Mouse (Mus musculus): Measurements from ENCODE around the gene Olfr1324. TPM values are rescaled to one million over a fixed set of nuclear protein-coding genes. Genes with fewer than 3 reads are reported as not detected.
"Not testable (repeated sequence)": the region's sequence is repeated elsewhere in the genome, so short reads cannot be mapped to it uniquely, and the experiment has no call there.

Gene Olfr1324
- not detected in 2 replicates for polyA plus RNA-seq (2015; fragmentation: Nextera tagmentation; extraction: Ambion mirVana)

- Histone ChIP-seq H3K9ac (ENCODE audit: low read depth, low read length) (no peak within 1 kb of the TSS), H3K4me2 (replicated peaks; ENCODE audit: low read depth) (no peak within 1 kb of the TSS), H3K27me3 (replicated peaks; ENCODE audit: control insufficient read depth, insufficient read depth, low read length) (no peaks in the 10 kb centered on the region), H3K4me1 (replicated peaks; ENCODE audit: control insufficient read depth, insufficient read depth, low read length) (no peaks in the 10 kb centered on the region), H3K4me3 (ENCODE audit: low read depth, low read length) (no peak within 1 kb of the TSS), H3K27ac (ENCODE audit: low read depth, low read length) (no peak within 1 kb of the TSS), H3K9me3 (ENCODE audit: control insufficient read depth) (no peaks in the 10 kb centered on the region), H3K36me3 (ENCODE audit: control insufficient read depth, insufficient read depth) (no peaks in the 10 kb centered on the region)
- WGBS: 90% methylated on average over 1 of the region's 1 CpGs
- TF ChIP-seq CTCF (IDR thresholded peaks at IDR 0.05; ENCODE audit: low read depth): no peak
- no peak for ATAC-seq
Measured at GRCm38 (mm10) chrX:50428398-50428797, at the start of gene Olfr1324. Gene Olfr1324 (minus strand): TSS chrX:50428498.

GRCm38 (mm10) chrX:50470341-50470740, 42.0 kb upstream of the Olfr1324 start:
- not testable (repeated sequence) for H3K27ac ChIP-seq (ENCODE audit: low read depth, low read length)

DNA sequence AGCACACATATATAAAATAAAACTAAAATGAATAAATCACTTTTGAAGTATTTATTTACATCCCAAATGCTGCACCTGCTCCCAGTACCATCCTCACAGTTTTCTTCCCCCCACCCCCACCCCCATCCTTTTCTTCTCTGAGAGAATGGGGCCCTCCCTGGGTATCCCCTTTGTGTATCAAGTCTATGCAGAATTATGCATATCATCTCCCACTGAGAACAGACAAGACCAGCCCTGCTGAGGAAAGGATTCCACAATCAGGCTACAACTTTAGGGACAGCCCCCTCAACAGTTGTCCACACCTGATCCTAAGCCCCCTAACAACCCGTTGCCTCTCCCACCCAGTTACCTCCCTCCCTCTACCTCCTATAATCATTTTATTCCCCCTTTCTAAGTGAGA, 27.8 kb upstream of the Olfr1324 start:
- Histone ChIP-seq H3K9ac (ENCODE audit: low read depth, low read length) (no peak overlapping the region), H3K27ac (ENCODE audit: low read depth, low read length) (no peak overlapping the region), H3K9me3 (ENCODE audit: control insufficient read depth) (no peaks in the 10 kb centered on the region), H3K27me3 (replicated peaks; ENCODE audit: control insufficient read depth, insufficient read depth, low read length) (no peaks in the 10 kb centered on the region), H3K4me3 (ENCODE audit: low read depth, low read length) (no peak overlapping the region), H3K4me2 (replicated peaks; ENCODE audit: low read depth) (no peak overlapping the region), H3K4me1 (replicated peaks; ENCODE audit: control insufficient read depth, insufficient read depth, low read length) (no peaks in the 10 kb centered on the region), H3K36me3 (ENCODE audit: control insufficient read depth, insufficient read depth) (no peaks in the 10 kb centered on the region)
- 64% methylated on average over 1 of the region's 1 CpGs for WGBS
- TF ChIP-seq CTCF (IDR thresholded peaks at IDR 0.05; ENCODE audit: low read depth): no peak
- no peak for ATAC-seq

More at GRCm38 (mm10) chrX:50470341-50470740, 42.0 kb upstream of the Olfr1324 start:
- not testable (repeated sequence) for H3K9ac ChIP-seq (ENCODE audit: low read depth, low read length); H3K4me1 ChIP-seq (replicated peaks; ENCODE audit: control insufficient read depth, insufficient read depth, low read length); ATAC-seq; H3K4me3 ChIP-seq (ENCODE audit: low read depth, low read length); H3K9me3 ChIP-seq (ENCODE audit: control insufficient read depth); H3K27me3 ChIP-seq (replicated peaks; ENCODE audit: control insufficient read depth, insufficient read depth, low read length); H3K4me2 ChIP-seq (replicated peaks; ENCODE audit: low read depth); H3K36me3 ChIP-seq (ENCODE audit: control insufficient read depth, insufficient read depth)
- WGBS: 49% methylated on average over 6 of the region's 6 CpGs

GRCm38 (mm10) chrX:50443352-50443751, 15.1 kb upstream of the Olfr1324 start:
- Histone ChIP-seq H3K9ac (ENCODE audit: low read depth, low read length) (no peak overlapping the region), H3K9me3 (ENCODE audit: control insufficient read depth) (no peaks in the 10 kb centered on the region), H3K4me3 (ENCODE audit: low read depth, low read length) (no peak overlapping the region), H3K27ac (ENCODE audit: low read depth, low read length) (no peak overlapping the region), H3K4me1 (replicated peaks; ENCODE audit: control insufficient read depth, insufficient read depth, low read length) (no peaks in the 10 kb centered on the region), H3K36me3 (ENCODE audit: control insufficient read depth, insufficient read depth) (no peaks in the 10 kb centered on the region), H3K27me3 (replicated peaks; ENCODE audit: control insufficient read depth, insufficient read depth, low read length) (no peaks in the 10 kb centered on the region), H3K4me2 (replicated peaks; ENCODE audit: low read depth) (no peak overlapping the region)
- no peak for TF ChIP-seq CTCF (IDR thresholded peaks at IDR 0.05; ENCODE audit: low read depth)
- 77% methylated on average over 1 of the region's 1 CpGs for WGBS
- no peak for ATAC-seq

GRCm38 (mm10) chrX:50442696-50443095, 14.4 kb upstream of the Olfr1324 start:
- Histone ChIP-seq H3K4me1 (replicated peaks; ENCODE audit: control insufficient read depth, insufficient read depth, low read length) (no peaks in the 10 kb centered on the region), H3K4me2 (replicated peaks; ENCODE audit: low read depth) (no peak overlapping the region), H3K4me3 (ENCODE audit: low read depth, low read length) (no peak overlapping the region), H3K36me3 (ENCODE audit: control insufficient read depth, insufficient read depth) (no peaks in the 10 kb centered on the region), H3K27ac (ENCODE audit: low read depth, low read length) (no peak overlapping the region), H3K27me3 (replicated peaks; ENCODE audit: control insufficient read depth, insufficient read depth, low read length) (no peaks in the 10 kb centered on the region), H3K9me3 (ENCODE audit: control insufficient read depth) (no peaks in the 10 kb centered on the region), H3K9ac (ENCODE audit: low read depth, low read length) (no peak overlapping the region)
- WGBS: 74% methylated on average over 1 of the region's 1 CpGs
- ATAC-seq: no peak
- no peak for TF ChIP-seq CTCF (IDR thresholded peaks at IDR 0.05; ENCODE audit: low read depth)

- Histone ChIP-seq H3K9me3 (ENCODE audit: control insufficient read depth) (no peaks in the 10 kb centered on the region), H3K27ac (ENCODE audit: low read depth, low read length) (no peak overlapping the region), H3K9ac (ENCODE audit: low read depth, low read length) (no peak overlapping the region), H3K4me1 (replicated peaks; ENCODE audit: control insufficient read depth, insufficient read depth, low read length) (no peaks in the 10 kb centered on the region), H3K4me3 (ENCODE audit: low read depth, low read length) (no peak overlapping the region), H3K36me3 (ENCODE audit: control insufficient read depth, insufficient read depth) (no peaks in the 10 kb centered on the region), H3K4me2 (replicated peaks; ENCODE audit: low read depth) (no peak overlapping the region), H3K27me3 (replicated peaks; ENCODE audit: control insufficient read depth, insufficient read depth, low read length) (no peaks in the 10 kb centered on the region)
- no peak for TF ChIP-seq CTCF (IDR thresholded peaks at IDR 0.05; ENCODE audit: low read depth)
- ATAC-seq: no peak
- WGBS: 75% methylated on average over 2 of the region's 2 CpGs
Measured at GRCm38 (mm10) chrX:50432499-50432898, 4.2 kb upstream of the Olfr1324 start.

DNA sequence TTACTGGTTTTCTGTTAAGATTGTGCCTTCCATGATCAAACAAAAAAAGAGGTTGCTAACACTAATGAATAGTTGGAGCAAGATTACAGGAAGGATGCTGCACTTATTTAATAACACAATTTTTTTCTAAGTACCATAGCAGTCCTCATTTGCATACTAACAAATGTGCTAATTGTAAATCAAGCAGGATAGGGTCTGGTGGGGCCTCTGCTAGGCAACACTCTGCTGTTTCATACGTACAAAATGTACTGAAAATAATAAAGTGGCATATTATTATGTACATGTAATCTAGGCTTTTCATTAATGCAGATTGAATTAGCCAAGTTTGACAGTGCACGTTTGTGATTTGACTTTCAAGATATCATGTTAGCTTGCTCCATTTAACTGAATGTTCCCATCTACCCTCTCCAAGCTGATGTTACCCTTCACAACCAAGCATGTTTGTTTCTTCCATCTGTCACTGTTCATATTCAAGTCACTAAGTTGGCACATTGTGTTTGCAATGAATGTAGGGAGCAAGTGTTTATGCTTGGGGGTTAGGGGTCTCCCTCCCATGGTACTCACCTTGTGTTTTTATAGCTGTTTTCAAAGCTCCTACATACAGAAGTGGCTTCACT, 478 bp downstream of the Olfr1324 start:
- no peak overlapping the region for H3K27ac ChIP-seq (ENCODE audit: low read depth, low read length)
- ATAC-seq: no peak
- no peak overlapping the region for H3K4me3 ChIP-seq (ENCODE audit: low read depth, low read length)
- WGBS: 61% methylated on average over 2 of the region's 2 CpGs
- H3K9me3 ChIP-seq (ENCODE audit: control insufficient read depth): no peaks in the 10 kb centered on the region
- H3K9ac ChIP-seq (ENCODE audit: low read depth, low read length): no peak overlapping the region
- no peaks in the 10 kb centered on the region for H3K27me3 ChIP-seq (replicated peaks; ENCODE audit: control insufficient read depth, insufficient read depth, low read length)
- H3K36me3 ChIP-seq (ENCODE audit: control insufficient read depth, insufficient read depth): no peaks in the 10 kb centered on the region
- H3K4me2 ChIP-seq (replicated peaks; ENCODE audit: low read depth): no peak overlapping the region
- no peaks in the 10 kb centered on the region for H3K4me1 ChIP-seq (replicated peaks; ENCODE audit: control insufficient read depth, insufficient read depth, low read length)
- no peak for TF ChIP-seq CTCF (IDR thresholded peaks at IDR 0.05; ENCODE audit: low read depth)

All from intestine, postnatal 0 days (tissue).